In the genomic region with DNA sequence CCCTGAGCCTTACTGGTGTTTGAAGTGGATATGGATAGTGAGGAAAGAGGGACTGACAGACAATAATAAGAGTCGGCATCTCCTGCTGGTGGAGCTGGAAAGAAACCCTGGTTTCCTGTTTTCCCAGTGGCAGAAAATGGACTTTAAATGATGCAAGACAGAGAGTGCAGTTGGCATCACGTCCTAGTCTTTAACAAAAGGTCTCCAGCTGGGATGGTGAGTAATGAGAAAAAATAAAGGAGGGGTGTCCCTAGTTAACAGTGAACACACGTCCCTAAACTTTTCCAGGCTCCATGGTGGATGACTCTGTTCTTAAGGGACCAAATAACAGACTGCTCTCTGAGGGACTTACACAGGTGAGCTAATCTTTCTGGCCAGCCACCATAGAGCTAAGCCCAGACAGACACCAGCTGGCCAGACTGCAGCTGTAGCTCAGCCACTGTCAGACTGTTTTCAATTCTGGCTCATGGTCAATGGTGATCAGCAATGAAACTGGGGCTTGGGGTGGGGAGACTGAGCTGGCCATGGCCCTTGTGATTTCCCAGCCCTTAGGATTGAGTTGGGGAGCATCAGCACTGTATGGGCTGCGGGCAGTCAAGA, we compare ENCODE assay signal across 14 mouse cellular contexts. TPM values are rescaled to one million over a fixed set of nuclear protein-coding genes. Genes with fewer than 3 reads are reported as not detected.
DNase-seq lines count a peak whose midpoint lies in the region; ATAC-seq and TF ChIP-seq lines count a peak whose summit lies in the region.
"Had no signal": no experiment of that assay in that cellular context is flagged by ENCODE, and none has a peak within 500 bp of the region (broad histone marks: within the 10 kb centered on the region; RNA-seq: fewer than 3 reads in every experiment).

No protein-coding gene starts in this region.

- WGBS in embryonic facial prominence, embryonic 14.5 days = 52% methylated on average over 4 of the region's 4 CpGs
- 60% methylated on average over 4 of the region's 4 CpGs for WGBS in embryonic facial prominence, embryonic 10.5 days
- 37% methylated on average over 4 of the region's 4 CpGs for WGBS in heart, postnatal 0 days
- 26% methylated on average over 4 of the region's 4 CpGs for WGBS in neural tube, embryonic 13.5 days

- peak; percentile 48; the same call in 1 of the 2 replicates for ATAC-seq in embryonic facial prominence, embryonic 14.5 days (ENCODE audit: low read depth)
- no peak for ATAC-seq in heart, postnatal 0 days (ENCODE audit: insufficient read depth, low read depth)
- no peak for ATAC-seq in neural tube, embryonic 13.5 days (ENCODE audit: low read depth)

- no peak overlapping the region for H3K27ac ChIP-seq in embryonic facial prominence, embryonic 14.5 days (replicated peaks; ENCODE audit: low read depth, low read length)
- no peak overlapping the region for H3K27ac ChIP-seq in embryonic facial prominence, embryonic 10.5 days (replicated peaks)
- 0 out of 2 replicates have a peak overlapping the region, but pooled peaks have one; percentile 5 for H3K27ac ChIP-seq in heart, postnatal 0 days (ENCODE audit: low read depth)
- H3K27ac ChIP-seq in neural tube, embryonic 13.5 days (replicated peaks) = peak overlapping the region; percentile 52
- H3K27ac ChIP-seq: liver, embryonic 15.5 days had no signal

- no peaks in the 10 kb centered on the region for H3K4me1 ChIP-seq in embryonic facial prominence, embryonic 14.5 days (ENCODE audit: control insufficient read depth, insufficient read depth, low read length)
- H3K4me1 ChIP-seq in embryonic facial prominence, embryonic 10.5 days = peaks cover 7% of the 10 kb centered on the region
- peaks cover 29% of the 10 kb centered on the region for H3K4me1 ChIP-seq in heart, postnatal 0 days (ENCODE audit: control insufficient read depth, insufficient read depth)
- H3K4me1 ChIP-seq in neural tube, embryonic 13.5 days (replicated peaks) = peaks cover 16% of the 10 kb centered on the region
- H3K4me1 ChIP-seq: liver, embryonic 15.5 days had no signal

- no peak overlapping the region for H3K9ac ChIP-seq in embryonic facial prominence, embryonic 14.5 days (ENCODE audit: low read depth, low read length)
- H3K9ac ChIP-seq in heart, postnatal 0 days (replicated peaks; ENCODE audit: low read depth, low read length) = no peak overlapping the region
- no peak overlapping the region for H3K9ac ChIP-seq in neural tube, embryonic 13.5 days
- H3K9ac ChIP-seq: liver, embryonic 15.5 days had no signal

- no peaks in the 10 kb centered on the region for H3K36me3 ChIP-seq in embryonic facial prominence, embryonic 14.5 days (ENCODE audit: control insufficient read depth, insufficient read depth, low read length)
- no peaks in the 10 kb centered on the region for H3K36me3 ChIP-seq in embryonic facial prominence, embryonic 10.5 days (replicated peaks)
- H3K36me3 ChIP-seq in heart, postnatal 0 days (replicated peaks; ENCODE audit: control insufficient read depth, insufficient read depth, low read length) = peaks cover 74% of the 10 kb centered on the region
- no peaks in the 10 kb centered on the region for H3K36me3 ChIP-seq in neural tube, embryonic 13.5 days
- H3K36me3 ChIP-seq: liver, embryonic 15.5 days had no signal

- H3K4me2 ChIP-seq in embryonic facial prominence, embryonic 14.5 days (ENCODE audit: low read depth, low read length) = no peak overlapping the region
- H3K4me2 ChIP-seq in heart, postnatal 0 days (ENCODE audit: low read depth, low read length) = no peak overlapping the region
- no peak overlapping the region for H3K4me2 ChIP-seq in neural tube, embryonic 13.5 days
- H3K4me2 ChIP-seq: liver, embryonic 15.5 days had no signal

- no peak for TF ChIP-seq CTCF in heart, postnatal 0 days (IDR thresholded peaks at IDR 0.05; ENCODE audit: low read depth)

- TF ChIP-seq EP300 in heart, postnatal 0 days (IDR thresholded peaks at IDR 0.05; ENCODE audit: low read depth) = no peak

- H3K4me3 ChIP-seq in embryonic facial prominence, embryonic 14.5 days (ENCODE audit: low read depth, low read length) = no peak overlapping the region
- no peak overlapping the region for H3K4me3 ChIP-seq in embryonic facial prominence, embryonic 10.5 days
- no peak overlapping the region for H3K4me3 ChIP-seq in heart, postnatal 0 days (ENCODE audit: low read depth, low read length)
- H3K4me3 ChIP-seq in neural tube, embryonic 13.5 days = no peak overlapping the region
- H3K4me3 ChIP-seq: liver, embryonic 15.5 days had no signal

- H3K27me3 ChIP-seq in embryonic facial prominence, embryonic 14.5 days (replicated peaks; ENCODE audit: control insufficient read depth, insufficient read depth, low read length) = no peaks in the 10 kb centered on the region
- H3K27me3 ChIP-seq in embryonic facial prominence, embryonic 10.5 days (replicated peaks; ENCODE audit: low read depth, poor library complexity, severe bottlenecking) = peaks cover 62% of the 10 kb centered on the region
- no peaks in the 10 kb centered on the region for H3K27me3 ChIP-seq in heart, postnatal 0 days (ENCODE audit: control insufficient read depth, insufficient read depth, low read length)
- peaks cover 89% of the 10 kb centered on the region for H3K27me3 ChIP-seq in neural tube, embryonic 13.5 days
- H3K27me3 ChIP-seq: liver, embryonic 15.5 days had no signal

- DNase-seq in embryonic facial prominence, embryonic 14.5 days (ENCODE audit: low spot score) = peak; percentile 13
- DNase-seq in embryonic facial prominence, embryonic 10.5 days (ENCODE audit: low spot score) = no peak
- DNase-seq in left cerebral cortex, postnatal 4 days = peak; percentile 7
- DNase-seq in left cerebral cortex, postnatal 10 days (ENCODE audit: extremely low spot score in 1 of 2, low spot score in 2 of 2) = no peak
- DNase-seq in heart, postnatal 0 days (ENCODE audit: low spot score) = no peak
- DNase-seq in embryo, embryonic 11 days = no peak
- DNase-seq in urinary bladder, postnatal 25 days (ENCODE audit: low spot score) = no peak
- DNase-seq: kidney, postnatal 10 days; spleen, adult 18-20 months had no signal

- intact Hi-C loops in left cerebral cortex, postnatal 4 days (cut with DNase I) = no loop called here
- intact Hi-C loops in left cerebral cortex, postnatal 10 days (cut with DNase I) = loop anchor here (5.0 kb wide), 1 partner anchor 43 kb away; no protein-coding TSS in a partner anchor

- no peaks in the 10 kb centered on the region for H3K9me3 ChIP-seq in embryonic facial prominence, embryonic 14.5 days (ENCODE audit: control insufficient read depth, low read length)
- H3K9me3 ChIP-seq in embryonic facial prominence, embryonic 10.5 days = no peaks in the 10 kb centered on the region
- no peaks in the 10 kb centered on the region for H3K9me3 ChIP-seq in heart, postnatal 0 days (replicated peaks; ENCODE audit: control insufficient read depth, low read length)
- no peaks in the 10 kb centered on the region for H3K9me3 ChIP-seq in neural tube, embryonic 13.5 days
- H3K9me3 ChIP-seq: liver, embryonic 15.5 days had no signal

RNA-seq across cellular contexts. Expression of a gene that starts 13.4 kb away (rescaled TPM):
- 168 and 285 TPM in 2 replicates for polyA plus RNA-seq in embryonic facial prominence, embryonic 14.5 days (2014; fragmentation: Nextera tagmentation; extraction: Ambion mirVana)
- 0.57 and 1.1 TPM in 2 replicates for polyA plus RNA-seq in embryonic facial prominence, embryonic 10.5 days (2016; fragmentation: Nextera tagmentation; extraction: Ambion mirVana)
- not detected for total RNA-seq in left cerebral cortex, postnatal 4 days (2021)
- total RNA-seq in left cerebral cortex, postnatal 10 days (2021) = not detected
- 1,353 and 1,464 TPM in 2 replicates for total RNA-seq in heart, postnatal 0 days (2014; rRNA removed; ENCODE audit: low replicate concordance)
- polyA plus RNA-seq in heart, postnatal 0 days (2015; fragmentation: Nextera tagmentation; extraction: Ambion mirVana) = 1,907 and 1,928 TPM in 2 replicates
- 3.1 and 3.5 TPM in 2 replicates for polyA plus RNA-seq in neural tube, embryonic 13.5 days (2015; fragmentation: Nextera tagmentation; extraction: Ambion mirVana)
- total RNA-seq: left cerebral cortex, adult 18-20 months had no signal
- polyA plus RNA-seq: frontal cortex, adult 2 months; testis, adult 2 months had no signal

RNA-seq across cellular contexts. Expression of a gene that starts 45.7 kb away (rescaled TPM):
- polyA plus RNA-seq in embryonic facial prominence, embryonic 14.5 days (2014; fragmentation: Nextera tagmentation; extraction: Ambion mirVana) = 33.0 and 36.5 TPM in 2 replicates
- 30.5 and 32.1 TPM in 2 replicates for polyA plus RNA-seq in embryonic facial prominence, embryonic 10.5 days (2016; fragmentation: Nextera tagmentation; extraction: Ambion mirVana)
- 10 to 100 TPM; 29.9 to 32.6 TPM for total RNA-seq in left cerebral cortex, postnatal 4 days (2021)
- 10 to 100 TPM; 32.4 to 34.0 TPM for total RNA-seq in left cerebral cortex, postnatal 10 days (2021)
- total RNA-seq in heart, postnatal 0 days (2014; rRNA removed; ENCODE audit: low replicate concordance) = 51.6 and 58.5 TPM in 2 replicates
- 26.9 and 29.5 TPM in 2 replicates for polyA plus RNA-seq in heart, postnatal 0 days (2015; fragmentation: Nextera tagmentation; extraction: Ambion mirVana)
- polyA plus RNA-seq in neural tube, embryonic 13.5 days (2015; fragmentation: Nextera tagmentation; extraction: Ambion mirVana) = 39.8 and 41.2 TPM in 2 replicates

RNA-seq across cellular contexts. Expression of a gene that starts 46.9 kb away (rescaled TPM):
- 16.2 and 17.6 TPM in 2 replicates for polyA plus RNA-seq in embryonic facial prominence, embryonic 14.5 days (2014; fragmentation: Nextera tagmentation; extraction: Ambion mirVana)
- polyA plus RNA-seq in embryonic facial prominence, embryonic 10.5 days (2016; fragmentation: Nextera tagmentation; extraction: Ambion mirVana) = 15.7 and 16.8 TPM in 2 replicates
- total RNA-seq in left cerebral cortex, postnatal 4 days (2021) = 1 to 10 TPM; 3.2 to 4.4 TPM
- 1 to 10 TPM; 1.0 to 1.3 TPM for total RNA-seq in left cerebral cortex, postnatal 10 days (2021)
- total RNA-seq in heart, postnatal 0 days (2014; rRNA removed; ENCODE audit: low replicate concordance) = 5.8 and 5.9 TPM in 2 replicates
- polyA plus RNA-seq in heart, postnatal 0 days (2015; fragmentation: Nextera tagmentation; extraction: Ambion mirVana) = 3.0 and 3.5 TPM in 2 replicates
- polyA plus RNA-seq in neural tube, embryonic 13.5 days (2015; fragmentation: Nextera tagmentation; extraction: Ambion mirVana) = 4.1 and 4.9 TPM in 2 replicates

Comparison
In these comparisons a context has a peak if more than half of its experiments do, and no peak if none do; other contexts are left out.
1. DNase-seq: peak in embryonic facial prominence, embryonic 14.5 days (single experiment) and left cerebral cortex, postnatal 4 days (single experiment); none in embryonic facial prominence, embryonic 10.5 days (single experiment), left cerebral cortex, postnatal 10 days (0 of 2), heart, postnatal 0 days (single experiment), embryo, embryonic 11 days (single experiment) and urinary bladder, postnatal 25 days (single experiment).
2. RNA of a gene that starts 13.4 kb away (polyA plus RNA-seq): 1,907 to 1,928 TPM in heart, postnatal 0 days and 168 to 285 TPM in embryonic facial prominence, embryonic 14.5 days; 3.1 to 3.5 TPM in neural tube, embryonic 13.5 days and 0.57 to 1.1 TPM in embryonic facial prominence, embryonic 10.5 days; every median in the first group is over 10 times any median in the second.
3. H3K27ac ChIP-seq: peak in heart, postnatal 0 days (single experiment) and neural tube, embryonic 13.5 days (single experiment); none in embryonic facial prominence, embryonic 14.5 days (single experiment) and embryonic facial prominence, embryonic 10.5 days (single experiment).